ENCODE assay signal across 8 mouse cellular contexts in the genomic region with DNA sequence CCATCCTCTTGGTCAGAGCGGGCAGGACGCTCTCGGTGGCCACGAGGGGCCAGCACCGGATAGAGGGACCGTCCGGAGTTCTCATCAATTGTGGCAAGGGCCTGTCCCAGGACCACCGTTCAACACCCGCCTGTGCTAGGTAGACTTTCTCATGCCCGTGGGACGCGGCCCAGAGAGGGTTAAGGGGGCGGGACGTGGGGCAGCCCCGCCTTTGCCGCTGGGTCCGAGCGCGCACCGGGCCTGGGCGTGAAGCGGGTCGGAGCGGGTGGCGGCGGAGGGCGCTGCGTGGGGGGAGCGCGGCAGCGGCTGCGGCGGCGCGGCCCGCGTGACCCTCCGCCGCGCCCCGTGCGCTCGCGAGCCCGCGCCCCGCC. TPM values are rescaled to one million over a fixed set of nuclear protein-coding genes. Genes with fewer than 3 reads are reported as not detected.
DNase-seq lines count a peak whose midpoint lies in the region; ATAC-seq and TF ChIP-seq lines count a peak whose summit lies in the region.

Fndc10 (plus strand) TSS at position 232 of the 371 bp plus-strand sequence.

- peaks cover 6% of the 10 kb centered on the region; the same call in 1 of the 2 replicates for H3K9me3 ChIP-seq in erythroblast, embryonic 14.5 days (ENCODE audit: control insufficient read depth, low read length)
- H3K9me3 ChIP-seq in embryonic facial prominence, embryonic 10.5 days = no peaks in the 10 kb centered on the region
- H3K9me3 ChIP-seq in limb, embryonic 14.5 days (ENCODE audit: control insufficient read depth, low read length) = no peaks in the 10 kb centered on the region
- H3K9me3 ChIP-seq in midbrain, embryonic 14.5 days (ENCODE audit: control insufficient read depth, low read length) = no peaks in the 10 kb centered on the region
- no peaks in the 10 kb centered on the region for H3K9me3 ChIP-seq in stomach, postnatal 0 days (ENCODE audit: control insufficient read depth, low read length)

- TF ChIP-seq CTCF in stomach, postnatal 0 days (IDR thresholded peaks at IDR 0.05; ENCODE audit: low read depth) = peak; percentile 35

- no peak for TF ChIP-seq POLR2A in limb, embryonic 14.5 days (IDR thresholded peaks at IDR 0.05; ENCODE audit: borderline replicate concordance, extremely low read depth, insufficient read depth, insufficient read length)

- H3K4me1 ChIP-seq in erythroblast, embryonic 14.5 days (ENCODE audit: control insufficient read depth) = peaks cover 9% of the 10 kb centered on the region
- H3K4me1 ChIP-seq in embryonic facial prominence, embryonic 10.5 days = peaks cover 29% of the 10 kb centered on the region
- H3K4me1 ChIP-seq in limb, embryonic 14.5 days (ENCODE audit: control insufficient read depth, insufficient read depth, low read length) = peaks cover 13% of the 10 kb centered on the region
- peaks cover 15% of the 10 kb centered on the region for H3K4me1 ChIP-seq in midbrain, embryonic 14.5 days (ENCODE audit: control insufficient read depth, insufficient read depth, low read length)
- peaks cover 5% of the 10 kb centered on the region for H3K4me1 ChIP-seq in stomach, postnatal 0 days (replicated peaks; ENCODE audit: control insufficient read depth, insufficient read depth)

- WGBS in embryonic facial prominence, embryonic 10.5 days = under 1% methylated on average over 47 of the region's 47 CpGs
- under 1% methylated on average over 20 of the region's 47 CpGs for WGBS in limb, embryonic 14.5 days
- under 1% methylated on average over 33 of the region's 47 CpGs for WGBS in midbrain, embryonic 14.5 days
- WGBS in stomach, postnatal 0 days = under 1% methylated on average over 25 of the region's 47 CpGs

- peaks cover 58% of the 10 kb centered on the region for H3K27me3 ChIP-seq in erythroblast, embryonic 14.5 days (ENCODE audit: control insufficient read depth)
- H3K27me3 ChIP-seq in embryonic facial prominence, embryonic 10.5 days (replicated peaks; ENCODE audit: low read depth, poor library complexity, severe bottlenecking) = peaks cover 44% of the 10 kb centered on the region
- peaks cover 4% of the 10 kb centered on the region; the same call in 1 of the 2 replicates for H3K27me3 ChIP-seq in limb, embryonic 14.5 days (ENCODE audit: control insufficient read depth, insufficient read depth, low read length)
- peaks cover 10% of the 10 kb centered on the region for H3K27me3 ChIP-seq in midbrain, embryonic 14.5 days (ENCODE audit: control insufficient read depth, insufficient read depth, low read length)
- no peaks in the 10 kb centered on the region for H3K27me3 ChIP-seq in stomach, postnatal 0 days (ENCODE audit: control insufficient read depth, insufficient read depth, low read length)

- H3K27ac ChIP-seq in embryonic facial prominence, embryonic 10.5 days (replicated peaks) = peak within 1 kb of the TSS; percentile 82
- H3K27ac ChIP-seq in limb, embryonic 14.5 days (replicated peaks; ENCODE audit: low read depth, low read length) = peak within 1 kb of the TSS; percentile 76
- H3K27ac ChIP-seq in midbrain, embryonic 14.5 days (replicated peaks; ENCODE audit: low read depth, low read length) = peak within 1 kb of the TSS; percentile 94
- peak within 1 kb of the TSS; percentile 65 for H3K27ac ChIP-seq in stomach, postnatal 0 days (replicated peaks)

- peak within 1 kb of the TSS; percentile 81 for H3K9ac ChIP-seq in limb, embryonic 14.5 days (ENCODE audit: low read depth, low read length, severe bottlenecking)
- peak within 1 kb of the TSS; percentile 79 for H3K9ac ChIP-seq in midbrain, embryonic 14.5 days (replicated peaks; ENCODE audit: low read length)
- H3K9ac ChIP-seq in stomach, postnatal 0 days (ENCODE audit: low read length) = peak within 1 kb of the TSS; percentile 78

- no peak for TF ChIP-seq EP300 in stomach, postnatal 0 days (optimal IDR thresholded peaks at IDR 0.05)

- no peak for ATAC-seq in erythroblast, adult 5-6 weeks (replicated peaks; ENCODE audit: low FRiP score, poor library complexity, severe bottlenecking)
- ATAC-seq in limb, embryonic 14.5 days (ENCODE audit: low FRiP score, low read depth) = peak; percentile 86
- peak; percentile 82 for ATAC-seq in midbrain, embryonic 14.5 days (ENCODE audit: low FRiP score, low TSS enrichment)
- ATAC-seq in stomach, postnatal 0 days (ENCODE audit: low FRiP score, low TSS enrichment) = peak; percentile 68

- H3K36me3 ChIP-seq in erythroblast, embryonic 14.5 days (ENCODE audit: control insufficient read depth) = no peaks in the 10 kb centered on the region
- no peaks in the 10 kb centered on the region for H3K36me3 ChIP-seq in embryonic facial prominence, embryonic 10.5 days (replicated peaks)
- no peaks in the 10 kb centered on the region; the same call in 1 of the 2 replicates for H3K36me3 ChIP-seq in limb, embryonic 14.5 days (ENCODE audit: control insufficient read depth, insufficient read depth, low read length)
- H3K36me3 ChIP-seq in midbrain, embryonic 14.5 days (ENCODE audit: control insufficient read depth, insufficient read depth, low read length) = no peaks in the 10 kb centered on the region
- H3K36me3 ChIP-seq in stomach, postnatal 0 days (ENCODE audit: control insufficient read depth, insufficient read depth, low read length) = no peaks in the 10 kb centered on the region

- peak; percentile 81 for DNase-seq in embryonic facial prominence, embryonic 10.5 days (ENCODE audit: low spot score)
- DNase-seq in heart, adult 11 months = peak; percentile 97
- peak; percentile 36 for DNase-seq in kidney, adult 9 months
- DNase-seq in limb, embryonic 14.5 days (ENCODE audit: low spot score) = peak; percentile 47
- DNase-seq in midbrain, embryonic 14.5 days = peak; percentile 88
- peak; percentile 69 for DNase-seq in stomach, postnatal 0 days (ENCODE audit: low spot score)

- H3K4me2 ChIP-seq in limb, embryonic 14.5 days (replicated peaks; ENCODE audit: low read depth, low read length, severe bottlenecking) = peak within 1 kb of the TSS; percentile 96
- peak within 1 kb of the TSS; percentile 82 for H3K4me2 ChIP-seq in midbrain, embryonic 14.5 days (ENCODE audit: low read length)
- H3K4me2 ChIP-seq in stomach, postnatal 0 days (replicated peaks; ENCODE audit: low read depth) = peak within 1 kb of the TSS; percentile 89

- H3K4me3 ChIP-seq in erythroblast, embryonic 14.5 days (replicated peaks) = peak within 1 kb of the TSS; percentile 53
- H3K4me3 ChIP-seq in embryonic facial prominence, embryonic 10.5 days = peak within 1 kb of the TSS; percentile 83
- H3K4me3 ChIP-seq in limb, embryonic 14.5 days (replicated peaks; ENCODE audit: low read length) = peak within 1 kb of the TSS; percentile 69
- H3K4me3 ChIP-seq in midbrain, embryonic 14.5 days (replicated peaks; ENCODE audit: low read depth, low read length) = peak within 1 kb of the TSS; percentile 64
- peak within 1 kb of the TSS; percentile 63 for H3K4me3 ChIP-seq in stomach, postnatal 0 days (ENCODE audit: low read depth, low read length)

RNA-seq across cellular contexts. Expression of gene Fndc10, which starts in this region (rescaled TPM):
- 0.02 TPM in 1 of 2 replicates, not detected in the other for polyA plus RNA-seq in erythroblast, embryonic 14.5 days (2012)
- not detected in 2 replicates for total RNA-seq in erythroblast, adult 5-6 weeks (2015; ENCODE audit: low replicate concordance)
- total RNA-seq in erythroblast, adult 5-6 weeks (2017; ENCODE audit: low replicate concordance) = 0.09 TPM in 1 of 2 replicates, not detected in the other
- 1.5 and 1.8 TPM in 2 replicates for polyA plus RNA-seq in embryonic facial prominence, embryonic 10.5 days (2016; fragmentation: Nextera tagmentation; extraction: Ambion mirVana)
- polyA plus RNA-seq in limb, embryonic 14.5 days (2012; rRNA removed) = 31.0 and 46.5 TPM in 2 replicates
- polyA plus RNA-seq in limb, embryonic 14.5 days (2014; fragmentation: Nextera tagmentation; extraction: Ambion mirVana) = 8.1 and 9.4 TPM in 2 replicates
- polyA plus RNA-seq in midbrain, embryonic 14.5 days (2014; fragmentation: Nextera tagmentation; extraction: Ambion mirVana) = 6.3 and 13.8 TPM in 2 replicates
- polyA plus RNA-seq in stomach, postnatal 0 days (2015; fragmentation: Nextera tagmentation; extraction: Ambion mirVana) = 9.6 and 11.0 TPM in 2 replicates

Comparison
In these comparisons a context has a peak if more than half of its experiments do, and no peak if none do; other contexts are left out.
1. DNase-seq: peak in every context shown above with its lines; median percentile 97 in heart, adult 11 months; 88 in midbrain, embryonic 14.5 days; 81 in embryonic facial prominence, embryonic 10.5 days; 69 in stomach, postnatal 0 days; 47 in limb, embryonic 14.5 days; 36 in kidney, adult 9 months.